ENCODE assay signal across 8 mouse cellular contexts in the genomic region with DNA sequence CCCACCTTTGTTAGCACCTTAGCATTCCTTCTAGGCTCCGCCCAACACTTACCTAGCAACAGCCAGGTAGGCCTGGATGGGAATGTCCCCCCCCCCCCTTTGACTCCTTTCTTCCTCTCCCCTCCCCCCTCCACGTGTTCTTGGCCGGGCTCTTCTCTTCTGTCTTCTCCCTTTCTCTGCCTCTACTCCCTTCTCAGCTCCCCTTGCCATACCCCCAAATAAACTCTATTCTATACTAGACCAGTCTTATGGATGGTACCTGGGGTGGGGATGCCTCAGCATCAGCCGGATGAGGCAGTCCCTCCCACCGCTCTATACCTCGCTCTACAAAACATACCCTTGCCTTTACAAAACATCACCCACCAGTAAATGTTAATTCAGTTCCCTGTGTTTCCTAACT. TPM values are rescaled to one million over a fixed set of nuclear protein-coding genes. Genes with fewer than 3 reads are reported as not detected.
A peak's percentile ranks its signal among the peaks of the same experiment; 100 is the strongest.
DNase-seq lines count a peak whose midpoint lies in the region; ATAC-seq lines count a peak whose summit lies in the region.

No protein-coding gene starts in this region.

- H3K4me3 ChIP-seq in lung, embryonic 16.5 days (ENCODE audit: low read length), result peak overlapping the region; percentile 88
- peak overlapping the region; percentile 71 for H3K4me3 ChIP-seq in embryonic facial prominence, embryonic 13.5 days
- peak overlapping the region; percentile 89 for H3K4me3 ChIP-seq in limb, embryonic 12.5 days (replicated peaks)
- H3K4me3 ChIP-seq in stomach, embryonic 15.5 days (replicated peaks), result peak overlapping the region; percentile 93

- H3K36me3 ChIP-seq in lung, embryonic 16.5 days (ENCODE audit: control insufficient read depth, insufficient read depth, low read length), result no peaks in the 10 kb centered on the region
- 0 out of 2 replicates have a peak, but pooled peaks cover 3% of the 10 kb centered on the region for H3K36me3 ChIP-seq in embryonic facial prominence, embryonic 13.5 days
- H3K36me3 ChIP-seq in limb, embryonic 12.5 days, result no peaks in the 10 kb centered on the region
- no peaks in the 10 kb centered on the region for H3K36me3 ChIP-seq in stomach, embryonic 15.5 days

- no peaks in the 10 kb centered on the region for H3K27me3 ChIP-seq in lung, embryonic 16.5 days (ENCODE audit: control insufficient read depth, insufficient read depth, low read depth, low read length)
- no peaks in the 10 kb centered on the region for H3K27me3 ChIP-seq in embryonic facial prominence, embryonic 13.5 days
- no peaks in the 10 kb centered on the region for H3K27me3 ChIP-seq in limb, embryonic 12.5 days
- no peaks in the 10 kb centered on the region for H3K27me3 ChIP-seq in stomach, embryonic 15.5 days (replicated peaks)

- WGBS in lung, embryonic 16.5 days, result 10% methylated on average over 6 of the region's 6 CpGs
- WGBS in embryonic facial prominence, embryonic 13.5 days, result 3% methylated on average over 6 of the region's 6 CpGs
- 12% methylated on average over 6 of the region's 6 CpGs for WGBS in limb, embryonic 12.5 days
- 10% methylated on average over 6 of the region's 6 CpGs for WGBS in stomach, embryonic 15.5 days

- H3K4me2 ChIP-seq in lung, embryonic 16.5 days (ENCODE audit: low read depth, low read length), result peak overlapping the region; percentile 96
- peak overlapping the region; percentile 80 for H3K4me2 ChIP-seq in embryonic facial prominence, embryonic 13.5 days
- H3K4me2 ChIP-seq in limb, embryonic 12.5 days, result peak overlapping the region; percentile 78
- H3K4me2 ChIP-seq in stomach, embryonic 15.5 days, result peak overlapping the region; percentile 79

- ATAC-seq in lung, embryonic 16.5 days (ENCODE audit: low read depth), result no peak
- no peak for ATAC-seq in embryonic facial prominence, embryonic 13.5 days (ENCODE audit: insufficient number of reproducible peaks, insufficient read depth, low FRiP score, low TSS enrichment, low read depth)
- no peak for ATAC-seq in limb, embryonic 12.5 days (ENCODE audit: insufficient number of reproducible peaks, insufficient read depth, low FRiP score, low TSS enrichment, low read depth)
- ATAC-seq in stomach, embryonic 15.5 days (ENCODE audit: insufficient read depth, low FRiP score, low read depth), result no peak

- no peak for DNase-seq in lung, postnatal 4 days
- DNase-seq in right cerebral cortex, adult 2 months (ENCODE audit: low spot score in 2 of 2), result no peak
- no peak for DNase-seq in cerebellum, adult 9-10 months
- DNase-seq in kidney, postnatal 36 days, result no peak

- no peak overlapping the region for H3K9ac ChIP-seq in lung, embryonic 16.5 days (ENCODE audit: low read length)
- H3K9ac ChIP-seq in embryonic facial prominence, embryonic 13.5 days, result peak overlapping the region; percentile 94
- H3K9ac ChIP-seq in limb, embryonic 12.5 days (replicated peaks), result peak overlapping the region; percentile 97; the same call in 1 of the 2 replicates
- H3K9ac ChIP-seq in stomach, embryonic 15.5 days, result peak overlapping the region; percentile 42; the same call in 1 of the 2 replicates

- no peak overlapping the region for H3K27ac ChIP-seq in lung, embryonic 16.5 days (ENCODE audit: low read length)
- 0 out of 2 replicates have a peak overlapping the region, but pooled peaks have one; percentile 98 for H3K27ac ChIP-seq in embryonic facial prominence, embryonic 13.5 days
- no peak overlapping the region for H3K27ac ChIP-seq in limb, embryonic 12.5 days
- no peak overlapping the region for H3K27ac ChIP-seq in stomach, embryonic 15.5 days

- no peaks in the 10 kb centered on the region for H3K9me3 ChIP-seq in lung, embryonic 16.5 days (ENCODE audit: control insufficient read depth, low read length)
- no peaks in the 10 kb centered on the region for H3K9me3 ChIP-seq in embryonic facial prominence, embryonic 13.5 days
- no peaks in the 10 kb centered on the region for H3K9me3 ChIP-seq in limb, embryonic 12.5 days
- no peaks in the 10 kb centered on the region for H3K9me3 ChIP-seq in stomach, embryonic 15.5 days

- peaks cover 7% of the 10 kb centered on the region for H3K4me1 ChIP-seq in lung, embryonic 16.5 days (replicated peaks; ENCODE audit: control insufficient read depth, insufficient read depth, low read length)
- H3K4me1 ChIP-seq in embryonic facial prominence, embryonic 13.5 days, result peaks cover 12% of the 10 kb centered on the region
- H3K4me1 ChIP-seq in limb, embryonic 12.5 days (replicated peaks), result peaks cover 13% of the 10 kb centered on the region
- no peaks in the 10 kb centered on the region for H3K4me1 ChIP-seq in stomach, embryonic 15.5 days

RNA-seq across cellular contexts. Expression of a gene that starts 1.0 kb away (rescaled TPM):
- 48.7 and 51.6 TPM in 2 replicates for polyA plus RNA-seq in lung, embryonic 16.5 days (2015; fragmentation: Nextera tagmentation; extraction: Ambion mirVana)
- 73.2 and 74.8 TPM in 2 replicates for polyA plus RNA-seq in embryonic facial prominence, embryonic 13.5 days (2015; fragmentation: Nextera tagmentation; extraction: Ambion mirVana)
- 68.9 and 74.0 TPM in 2 replicates for polyA plus RNA-seq in limb, embryonic 12.5 days (2016; fragmentation: Nextera tagmentation; extraction: Ambion mirVana)
- 48.7 and 50.3 TPM in 2 replicates for polyA plus RNA-seq in stomach, embryonic 15.5 days (2015; fragmentation: Nextera tagmentation; extraction: Ambion mirVana)

RNA-seq across cellular contexts. Expression of a gene that starts 38.1 kb away (rescaled TPM):
- polyA plus RNA-seq in lung, embryonic 16.5 days (2015; fragmentation: Nextera tagmentation; extraction: Ambion mirVana), result 24.1 and 25.2 TPM in 2 replicates
- polyA plus RNA-seq in embryonic facial prominence, embryonic 13.5 days (2015; fragmentation: Nextera tagmentation; extraction: Ambion mirVana), result 28.8 and 32.4 TPM in 2 replicates
- polyA plus RNA-seq in limb, embryonic 12.5 days (2016; fragmentation: Nextera tagmentation; extraction: Ambion mirVana), result 30.9 TPM in 2 replicates
- 24.3 and 27.5 TPM in 2 replicates for polyA plus RNA-seq in stomach, embryonic 15.5 days (2015; fragmentation: Nextera tagmentation; extraction: Ambion mirVana)
